Mouse (Mus musculus): Measurements from ENCODE around the gene Eif3b. TPM values are rescaled to one million over a fixed set of nuclear protein-coding genes. Genes with fewer than 3 reads are reported as not detected.

Gene Eif3b
- polyA plus RNA-seq, 1 experiment, result 115 TPM

- TF ChIP-seq GATA1 (IDR thresholded peaks at IDR 0.05; ENCODE audit: low read length), result no peak
Observed at GRCm38 (mm10) chr5:140420616-140421015, 1.5 kb downstream of the Eif3b start.

- TF ChIP-seq GATA1 (IDR thresholded peaks at IDR 0.05; ENCODE audit: low read length), result no peak
Observed at GRCm38 (mm10) chr5:140425016-140425783, 6.1 kb downstream of the Eif3b start.

- no peak for TF ChIP-seq GATA1 (IDR thresholded peaks at IDR 0.05; ENCODE audit: low read length)
Observed at GRCm38 (mm10) chr5:140441406-140441805, 22.3 kb downstream of the Eif3b start.

- no peak for TF ChIP-seq GATA1 (IDR thresholded peaks at IDR 0.05; ENCODE audit: low read length)
Observed at GRCm38 (mm10) chr5:140444012-140444411, 24.9 kb downstream of the Eif3b start.

- no peak for TF ChIP-seq GATA1 (IDR thresholded peaks at IDR 0.05; ENCODE audit: low read length)
Observed at GRCm38 (mm10) chr5:140445345-140445744, 26.2 kb downstream of the Eif3b start, which contains the start of gene Gm4869. Gene Gm4869, plus strand, starts transcription at chr5:140445645.

GRCm38 (mm10) chr5:140446054-140446453 is 26.9 kb downstream of the Eif3b start:
- TF ChIP-seq GATA1 (IDR thresholded peaks at IDR 0.05; ENCODE audit: low read length), result no peak

- no peak for TF ChIP-seq GATA1 (IDR thresholded peaks at IDR 0.05; ENCODE audit: low read length)
Observed at GRCm38 (mm10) chr5:140454488-140454887, 35.4 kb downstream of the Eif3b start.

GRCm38 (mm10) chr5:140455466-140455865 is 36.3 kb downstream of the Eif3b start:
- TF ChIP-seq GATA1 (IDR thresholded peaks at IDR 0.05; ENCODE audit: low read length), result no peak

- TF ChIP-seq GATA1 (IDR thresholded peaks at IDR 0.05; ENCODE audit: low read length), result no peak
Observed at GRCm38 (mm10) chr5:140461476-140461875, 42.3 kb downstream of the Eif3b start.

- TF ChIP-seq GATA1 (IDR thresholded peaks at IDR 0.05; ENCODE audit: low read length), result no peak
Observed at GRCm38 (mm10) chr5:140464943-140465342, 45.8 kb downstream of the Eif3b start.

- no peak for TF ChIP-seq GATA1 (IDR thresholded peaks at IDR 0.05; ENCODE audit: low read length)
Observed at GRCm38 (mm10) chr5:140472336-140472735, 53.2 kb downstream of the Eif3b start.

GRCm38 (mm10) chr5:140481458-140481857 is 62.3 kb downstream of the Eif3b start:
- no peak for TF ChIP-seq GATA1 (IDR thresholded peaks at IDR 0.05; ENCODE audit: low read length)

GRCm38 (mm10) chr5:140491142-140491541 is 72.0 kb downstream of the Eif3b start:
- no peak for TF ChIP-seq GATA1 (IDR thresholded peaks at IDR 0.05; ENCODE audit: low read length)

- no peak for TF ChIP-seq GATA1 (IDR thresholded peaks at IDR 0.05; ENCODE audit: low read length)
Observed at GRCm38 (mm10) chr5:140492684-140493233, 73.6 kb downstream of the Eif3b start.

Other genes with a start within 250 kb of the Eif3b start
- gene Mad1l1, start 97.8 kb upstream of the Eif3b start, polyA plus RNA-seq (2012), result 35.6 and 41.2 TPM in 2 replicates
- 12.9 and 19.6 TPM in 2 replicates for gene Nudt1, start 97.7 kb upstream of the Eif3b start, polyA plus RNA-seq (2012)
- gene Mrm2, start 87.4 kb upstream of the Eif3b start, polyA plus RNA-seq (2012), result 13.4 TPM in 2 replicates
- 20.3 and 22.7 TPM in 2 replicates for gene Snx8, start 30.1 kb upstream of the Eif3b start, polyA plus RNA-seq (2012)
- gene Gm4869, start 26.3 kb downstream of the Eif3b start, polyA plus RNA-seq (2012), result not detected in 2 replicates
- gene Chst12, start 86.2 kb downstream of the Eif3b start, polyA plus RNA-seq (2012), result not detected in 2 replicates
- gene Grifin, start 145.7 kb downstream of the Eif3b start, polyA plus RNA-seq (2012), result 0.14 and 0.22 TPM in 2 replicates
- 1.1 and 1.2 TPM in 2 replicates for gene Lfng, start 188.0 kb downstream of the Eif3b start, polyA plus RNA-seq (2012)
- 32.1 and 33.3 TPM in 2 replicates for gene Ttyh3, start 229.7 kb downstream of the Eif3b start, polyA plus RNA-seq (2012)

Data from G1E-ER4 (cell line).